Mouse (Mus musculus) brain, embryonic 14.5 days (tissue): Measurements from ENCODE around the gene Il16.

Experiments
- CTCF ChIP-seq: fragments of 200-500 bp; IDR thresholded peaks from 2 replicates; pipeline ENCODE4 v1.5.1; 2012; ENCODE audit warnings: inconsistent platforms, mild to moderate bottlenecking, moderate library complexity, borderline replicate concordance; ENCODE audit not compliant: insufficient read depth, insufficient read length; ENCODE audit errors: extremely low read depth
- POLR2A ChIP-seq: fragments of 200-500 bp; IDR thresholded peaks from 2 replicates; pipeline ENCODE4 v1.6.1; 2012; ENCODE audit warnings: mild to moderate bottlenecking, inconsistent platforms, borderline replicate concordance; ENCODE audit not compliant: poor library complexity, insufficient read depth, insufficient read length, severe bottlenecking; ENCODE audit errors: extremely low read depth

DNA sequence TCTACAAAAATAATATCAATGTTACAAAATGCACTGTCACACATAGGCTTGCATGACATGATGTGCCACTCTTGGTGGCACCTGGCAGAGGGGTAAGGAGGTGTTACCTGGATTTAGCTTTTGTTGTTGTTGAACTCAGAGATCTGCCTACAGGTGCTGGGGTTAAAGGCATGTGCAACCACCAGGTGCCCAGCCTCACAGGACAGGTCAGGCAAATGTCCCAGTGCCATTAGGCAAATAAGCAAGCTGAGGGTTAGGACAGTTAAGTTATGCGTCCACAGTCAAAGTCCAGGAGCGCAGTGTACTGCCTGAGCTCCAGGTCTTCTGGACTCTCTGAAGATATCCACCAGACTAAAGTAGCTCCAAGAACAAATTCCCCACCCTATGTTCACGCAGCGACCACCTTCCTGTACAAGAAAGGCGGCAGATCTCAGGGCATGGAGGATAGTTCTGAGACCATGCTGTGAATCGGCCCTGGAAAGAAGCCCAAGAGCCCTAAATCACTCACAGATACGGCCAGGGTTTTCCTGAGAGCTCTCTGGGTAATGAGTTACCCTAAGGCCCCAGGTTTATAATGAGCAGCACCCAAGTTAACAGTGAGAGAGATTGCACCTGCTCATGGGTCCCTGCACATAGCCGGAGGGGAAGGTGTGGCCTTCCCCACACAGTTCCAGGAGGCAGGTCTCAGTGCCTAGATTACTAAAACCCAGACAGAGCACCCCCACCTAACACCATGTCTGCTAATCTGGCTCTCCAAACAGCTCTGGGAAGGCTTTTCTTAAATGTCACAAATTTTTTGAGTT is 107.5 kb downstream of the Il16 start:
- no peak for TF ChIP-seq CTCF
- no peak for TF ChIP-seq POLR2A
